Mouse (Mus musculus): ENCODE results near the gene Ube2j1.

DNA sequence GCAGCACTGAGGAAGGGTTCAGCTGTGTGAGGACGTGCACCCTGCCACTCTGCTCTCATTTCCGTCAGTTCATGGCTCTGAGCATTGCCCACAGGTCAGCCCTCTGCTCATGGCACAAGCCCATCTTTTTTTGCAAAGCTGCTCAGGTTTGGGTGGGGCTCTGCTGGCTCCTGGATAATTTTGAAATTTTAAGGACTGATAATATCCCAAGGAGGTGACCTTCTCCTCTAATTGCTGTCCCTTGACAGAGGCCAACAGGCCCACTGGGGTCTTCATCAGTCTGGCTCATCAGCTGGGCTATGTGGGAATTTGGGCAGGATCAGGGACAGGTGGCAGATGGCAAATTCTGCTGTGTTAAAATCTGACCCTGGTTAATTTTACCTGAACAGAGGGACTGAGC, 41.9 kb upstream of the Ube2j1 start:
- TF ChIP-seq GATA1 (IDR thresholded peaks at IDR 0.05; ENCODE audit: low read length) (no peak), TAL1 (IDR thresholded peaks at IDR 0.05; ENCODE audit: low read length) (no peak)

Measured in erythroblast, embryonic 14.5 days (primary cell).